Mouse (Mus musculus) stomach, embryonic 14.5 days (tissue): Measurements from ENCODE around the gene Trappc5. TPM values are rescaled to one million over a fixed set of nuclear protein-coding genes. Genes with fewer than 3 reads are reported as not detected.
A peak's percentile ranks its signal among the peaks of the same experiment; 100 is the strongest.

Experiments
- ATAC-seq: fragments of 200-750 bp; cut with Nextera tagmentation; 2 replicates; pipeline ENCODE4 v1.8.0; 2017; ENCODE audit warnings: low read depth, moderate TSS enrichment; ENCODE audit not compliant: insufficient number of reproducible peaks, insufficient read depth, low FRiP score
- H3K27ac ChIP-seq: fragments of 300-500 bp; sonication (generic); 2 replicates; pipeline ENCODE4 v1.5.1; 2014; ENCODE audit warnings: mild to moderate bottlenecking, low read length, moderate library complexity, mixed read lengths
- H3K27me3 ChIP-seq: fragments of 300-500 bp; sonication (generic); 2 replicates; pipeline ENCODE4 v1.6.1; 2014; ENCODE audit warnings: low read length, control low read depth, mixed read lengths; ENCODE audit not compliant: control insufficient read depth, insufficient read depth
- H3K36me3 ChIP-seq: fragments of 300-500 bp; sonication (generic); 2 replicates; pipeline ENCODE4 v1.6.1; 2014; ENCODE audit warnings: mild to moderate bottlenecking, control low read depth, low read length, moderate library complexity, mixed read lengths; ENCODE audit not compliant: control insufficient read depth, insufficient read depth
- H3K4me1 ChIP-seq: fragments of 300-500 bp; sonication (generic); 2 replicates; pipeline ENCODE4 v1.6.1; 2014; ENCODE audit warnings: low read length, control low read depth, mixed read lengths; ENCODE audit not compliant: control insufficient read depth, insufficient read depth
- H3K4me2 ChIP-seq: fragments of 300-500 bp; sonication (generic); replicated peaks from 2 replicates; pipeline ENCODE4 v1.6.1; 2014; ENCODE audit warnings: low read depth, low read length, control low read depth
- H3K4me3 ChIP-seq: fragments of 300-500 bp; sonication (generic); 2 replicates; pipeline ENCODE4 v1.5.1; 2014; ENCODE audit warnings: low read depth, low read length, control low read depth
- H3K9ac ChIP-seq: fragments of 300-500 bp; sonication (generic); replicated peaks from 2 replicates; pipeline ENCODE4 v1.6.1; 2014; ENCODE audit warnings: low read depth, mild to moderate bottlenecking, control low read depth, low read length, moderate library complexity, mixed read lengths
- H3K9me3 ChIP-seq: fragments of 300-500 bp; sonication (generic); 2 replicates; pipeline ENCODE4 v1.6.1; 2016; ENCODE audit warnings: low read depth, low read length, control low read depth; ENCODE audit not compliant: control insufficient read depth
- WGBS: fragments of 180-500 bp; shearing (Covaris S2); extraction: QIAGEN DNeasy Blood & Tissue Kit; methylation state at CpG from one replicate; pipeline ENCODE4 v1.1.7; 2014; 5-methylcytosine and 5-hydroxymethylcytosine counted together
- polyA plus RNA-seq: library from polyadenylated mRNA; unstranded; fragments of >200 nt; fragmentation: Nextera tagmentation; extraction: Ambion mirVana; gene quantifications from 2 replicates; pipeline ENCODE4 v1.2.1, GENCODE M21; 2014

Trappc5 gene
- 27.5 and 30.6 TPM in 2 replicates for polyA plus RNA-seq

DNA sequence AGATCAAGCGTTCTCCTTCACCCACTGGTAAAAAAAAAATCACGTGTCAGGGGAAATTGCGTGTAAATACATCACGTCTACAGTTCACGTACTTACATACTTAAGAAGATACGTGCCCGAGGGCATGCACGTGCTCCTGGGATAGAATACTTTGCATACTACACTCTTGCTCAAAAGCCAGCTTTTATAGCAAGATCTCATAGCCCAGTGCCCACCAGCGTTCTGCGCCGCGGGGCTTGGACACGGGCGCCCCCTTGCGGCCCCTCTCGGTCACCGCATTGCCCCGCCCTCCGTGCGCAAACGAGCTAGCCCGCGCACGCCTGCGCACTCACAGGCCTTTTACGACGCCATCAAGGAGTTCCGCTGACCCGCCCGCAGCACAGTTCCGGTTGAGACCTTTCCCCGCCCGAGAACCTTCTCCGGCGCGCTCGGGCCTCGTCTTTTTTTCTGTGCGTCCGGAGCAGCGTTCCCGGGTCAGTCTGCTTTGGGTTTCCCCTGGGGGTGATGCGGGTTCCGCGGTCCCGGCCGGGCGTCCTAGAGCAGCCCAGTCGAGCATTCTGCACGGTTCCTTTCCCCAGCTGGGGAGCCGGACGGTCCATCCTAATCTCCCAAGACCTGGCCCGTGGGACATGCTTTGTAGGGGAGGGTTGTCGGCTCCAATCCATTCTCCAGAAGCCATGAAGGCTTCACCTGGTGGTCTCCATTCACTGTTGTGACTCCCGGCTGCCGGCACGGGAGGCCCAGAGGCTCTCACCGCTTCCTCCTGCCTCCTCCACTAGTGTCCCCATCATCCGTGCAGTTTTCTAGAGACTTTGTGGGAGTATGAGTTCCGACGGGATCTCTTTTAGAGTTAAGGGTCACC, at the start of gene Trappc5:
TSS of gene Trappc5 (plus strand) at position 169 of the 862 bp plus-strand sequence.
- H3K4me1 ChIP-seq: peaks cover 3% of the 10 kb centered on the region; the same call in 1 of the 2 replicates
- peak within 1 kb of the TSS; percentile 85 for H3K4me2 ChIP-seq
- H3K36me3 ChIP-seq: peaks cover 19% of the 10 kb centered on the region
- peak; percentile 89 for ATAC-seq
- H3K9ac ChIP-seq: peak within 1 kb of the TSS; percentile 81
- peak within 1 kb of the TSS; percentile 91 for H3K4me3 ChIP-seq
- WGBS: 2% methylated on average over 61 of the region's 61 CpGs
- H3K9me3 ChIP-seq: no peaks in the 10 kb centered on the region
- peak within 1 kb of the TSS; percentile 92 for H3K27ac ChIP-seq
- no peaks in the 10 kb centered on the region for H3K27me3 ChIP-seq

DNA sequence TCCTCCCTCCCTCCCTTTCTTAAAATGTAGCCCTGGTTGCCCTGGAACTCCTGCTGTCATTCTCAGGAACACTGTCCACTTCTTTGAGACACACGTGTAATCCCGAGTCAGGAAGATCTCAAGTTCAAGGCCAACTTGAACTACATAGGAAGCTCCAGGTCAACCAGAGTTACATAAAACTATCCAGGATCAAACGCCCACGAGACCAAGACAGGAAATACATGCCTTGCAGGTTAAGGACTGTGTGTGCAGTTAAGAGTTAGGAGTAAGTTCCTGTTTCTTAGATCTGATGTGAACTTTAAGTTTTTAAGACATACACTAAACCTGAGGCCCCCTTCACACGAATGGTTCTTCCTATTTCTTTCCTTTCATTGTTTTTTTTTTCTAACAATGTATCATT, 49.1 kb upstream of the Trappc5 start:
- Histone ChIP-seq H3K36me3 (no peaks in the 10 kb centered on the region; the same call in 1 of the 2 replicates), H3K4me1 (no peaks in the 10 kb centered on the region; the same call in 1 of the 2 replicates), H3K4me3 (no peak overlapping the region), H3K27ac (no peak overlapping the region), H3K4me2 (no peak overlapping the region), H3K9ac (no peak overlapping the region), H3K27me3 (no peaks in the 10 kb centered on the region), H3K9me3 (no peaks in the 10 kb centered on the region)
- WGBS: 56% methylated on average over 5 of the region's 5 CpGs
- no peak for ATAC-seq

DNA sequence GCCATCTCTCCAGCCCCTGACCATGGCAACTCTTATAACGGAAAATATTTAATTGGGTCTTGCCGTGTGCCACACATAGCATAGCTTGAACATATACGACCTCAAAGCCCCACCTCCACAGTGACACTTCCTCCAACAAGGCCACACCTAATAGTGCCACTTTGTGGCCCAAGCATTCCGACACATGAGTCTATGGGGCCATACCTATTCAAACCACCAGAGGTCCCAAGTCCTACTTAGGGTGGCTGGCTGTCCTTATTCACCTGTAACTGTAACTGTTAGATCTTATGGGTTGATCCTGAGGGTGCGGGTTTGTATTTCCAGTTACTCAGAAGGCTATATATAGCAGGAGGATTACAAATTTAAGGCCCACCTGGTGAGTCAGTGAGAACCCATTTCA, 48.1 kb upstream of the Trappc5 start:
- H3K9me3 ChIP-seq: no peaks in the 10 kb centered on the region
- H3K4me2 ChIP-seq: no peak overlapping the region
- no peak overlapping the region for H3K9ac ChIP-seq
- no peak for ATAC-seq
- no peaks in the 10 kb centered on the region for H3K36me3 ChIP-seq
- no peak overlapping the region for H3K27ac ChIP-seq
- H3K4me1 ChIP-seq: no peaks in the 10 kb centered on the region
- WGBS: 26% methylated on average over 5 of the region's 5 CpGs
- no peak overlapping the region for H3K4me3 ChIP-seq
- H3K27me3 ChIP-seq: no peaks in the 10 kb centered on the region

DNA sequence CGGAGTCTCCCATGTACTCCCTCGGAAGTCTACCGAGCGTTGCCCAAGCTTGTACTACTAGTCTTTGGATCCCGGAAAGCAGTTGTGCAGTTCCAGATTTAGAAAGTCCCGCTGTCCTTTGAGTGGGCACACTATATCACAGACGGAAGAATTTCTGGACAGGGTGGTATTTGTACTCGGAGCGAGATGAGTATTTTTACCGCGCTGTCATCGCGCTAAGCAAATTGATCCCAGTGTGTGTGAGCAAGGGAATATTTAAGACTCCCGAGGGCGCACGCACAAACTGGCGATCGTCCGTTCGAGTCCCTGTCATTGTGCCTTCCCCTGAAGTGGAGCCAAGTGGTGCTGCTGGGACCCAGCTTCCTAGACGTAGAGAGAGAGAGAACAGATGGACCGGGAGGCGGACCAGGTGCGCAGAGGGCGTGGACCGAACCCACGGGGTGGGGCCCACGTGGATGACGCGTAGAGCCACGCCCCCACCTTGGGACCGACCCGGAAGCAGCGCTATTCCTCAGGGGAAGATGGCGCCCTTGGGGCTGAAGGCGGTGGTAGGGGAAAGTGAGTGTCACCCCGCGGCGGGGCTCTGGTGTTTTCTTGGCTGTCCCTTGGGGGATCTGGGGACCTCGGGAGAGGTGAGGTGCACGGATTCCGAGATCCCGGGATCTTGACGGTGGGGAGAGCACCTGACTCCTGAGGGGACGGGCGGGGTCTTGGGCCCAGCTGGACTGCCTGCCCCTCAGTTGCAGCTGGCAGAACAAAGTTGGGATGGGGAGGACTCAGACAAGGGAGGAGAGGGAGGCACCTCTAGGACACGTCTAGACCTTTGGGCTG, 45.2 kb upstream of the Trappc5 start, which contains the start of gene Stxbp2:
TSS of gene Stxbp2 (plus strand) at position 309 of the 831 bp plus-strand sequence.
- WGBS: 6% methylated on average over 47 of the region's 47 CpGs

DNA sequence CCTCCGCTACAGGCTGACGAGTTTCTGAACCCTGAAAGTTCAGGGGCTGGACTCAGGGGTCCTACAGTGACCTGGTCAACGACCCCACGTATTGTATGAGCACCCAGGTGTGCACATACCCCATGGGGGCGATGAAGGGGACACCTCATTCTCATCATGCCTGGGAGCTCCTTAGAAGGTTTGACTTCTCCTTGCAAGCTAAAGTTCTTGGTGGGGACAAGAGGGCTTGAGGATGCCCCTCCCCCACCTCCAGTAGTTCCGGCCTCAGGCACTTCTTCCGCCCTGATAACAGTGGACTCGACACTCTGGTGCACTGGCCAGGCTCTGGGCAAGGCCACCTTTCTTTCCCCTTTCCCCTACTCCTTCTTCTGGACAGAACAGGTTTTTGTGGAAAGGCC, 44.6 kb upstream of the Trappc5 start:
- no peaks in the 10 kb centered on the region for H3K9me3 ChIP-seq
- no peak overlapping the region for H3K27ac ChIP-seq
- peak overlapping the region; percentile 41; the same call in 1 of the 2 replicates for H3K9ac ChIP-seq
- 11% methylated on average over 8 of the region's 8 CpGs for WGBS
- peak overlapping the region; percentile 53 for H3K4me2 ChIP-seq
- no peaks in the 10 kb centered on the region for H3K4me1 ChIP-seq
- H3K27me3 ChIP-seq: no peaks in the 10 kb centered on the region
- ATAC-seq: peak; percentile 37
- H3K4me3 ChIP-seq: peak overlapping the region; percentile 56
- peaks cover 4% of the 10 kb centered on the region; the same call in 1 of the 2 replicates for H3K36me3 ChIP-seq

More for the DNA sequence above, 45.2 kb upstream of the Trappc5 start, which contains the start of gene Stxbp2:
- no peaks in the 10 kb centered on the region for H3K9me3 ChIP-seq
- no peak within 1 kb of the TSS for H3K27ac ChIP-seq
- no peaks in the 10 kb centered on the region for H3K4me1 ChIP-seq
- H3K27me3 ChIP-seq: no peaks in the 10 kb centered on the region
- peak within 1 kb of the TSS; percentile 41; the same call in 1 of the 2 replicates for H3K9ac ChIP-seq
- H3K4me2 ChIP-seq: peak within 1 kb of the TSS; percentile 53
- H3K36me3 ChIP-seq: peaks cover under 1% of the 10 kb centered on the region; the same call in 1 of the 2 replicates
- peak within 1 kb of the TSS; percentile 56 for H3K4me3 ChIP-seq
- ATAC-seq: peak; percentile 93

DNA sequence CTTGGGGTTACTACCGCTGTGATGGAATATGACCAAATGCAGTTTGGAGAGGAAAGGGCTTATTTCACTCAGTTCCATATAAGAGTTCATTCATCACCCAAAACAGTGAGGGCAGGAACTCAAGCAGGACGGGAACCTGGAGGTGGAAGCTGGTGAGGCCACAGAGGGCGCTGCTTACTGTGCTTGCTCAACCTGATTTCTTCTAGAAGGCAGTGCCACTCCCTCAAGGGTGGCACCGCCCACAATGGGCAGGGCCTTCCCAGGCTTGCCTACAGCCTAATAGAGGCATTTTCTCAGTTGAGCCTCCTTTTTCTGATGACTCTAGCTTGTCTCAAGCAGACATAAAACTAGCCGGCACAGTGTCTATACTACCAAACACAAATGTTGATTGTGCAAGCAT, 30.3 kb upstream of the Trappc5 start:
- no peak overlapping the region for H3K4me3 ChIP-seq
- H3K27me3 ChIP-seq: no peaks in the 10 kb centered on the region
- WGBS: 23% methylated on average over 5 of the region's 5 CpGs
- H3K4me1 ChIP-seq: no peaks in the 10 kb centered on the region
- H3K4me2 ChIP-seq: no peak overlapping the region
- H3K27ac ChIP-seq: no peak overlapping the region
- no peak overlapping the region for H3K9ac ChIP-seq
- no peaks in the 10 kb centered on the region; the same call in 1 of the 2 replicates for H3K36me3 ChIP-seq
- 0 out of 2 replicates have a peak, but pooled peaks have one; percentile 39 for ATAC-seq
- no peaks in the 10 kb centered on the region for H3K9me3 ChIP-seq

DNA sequence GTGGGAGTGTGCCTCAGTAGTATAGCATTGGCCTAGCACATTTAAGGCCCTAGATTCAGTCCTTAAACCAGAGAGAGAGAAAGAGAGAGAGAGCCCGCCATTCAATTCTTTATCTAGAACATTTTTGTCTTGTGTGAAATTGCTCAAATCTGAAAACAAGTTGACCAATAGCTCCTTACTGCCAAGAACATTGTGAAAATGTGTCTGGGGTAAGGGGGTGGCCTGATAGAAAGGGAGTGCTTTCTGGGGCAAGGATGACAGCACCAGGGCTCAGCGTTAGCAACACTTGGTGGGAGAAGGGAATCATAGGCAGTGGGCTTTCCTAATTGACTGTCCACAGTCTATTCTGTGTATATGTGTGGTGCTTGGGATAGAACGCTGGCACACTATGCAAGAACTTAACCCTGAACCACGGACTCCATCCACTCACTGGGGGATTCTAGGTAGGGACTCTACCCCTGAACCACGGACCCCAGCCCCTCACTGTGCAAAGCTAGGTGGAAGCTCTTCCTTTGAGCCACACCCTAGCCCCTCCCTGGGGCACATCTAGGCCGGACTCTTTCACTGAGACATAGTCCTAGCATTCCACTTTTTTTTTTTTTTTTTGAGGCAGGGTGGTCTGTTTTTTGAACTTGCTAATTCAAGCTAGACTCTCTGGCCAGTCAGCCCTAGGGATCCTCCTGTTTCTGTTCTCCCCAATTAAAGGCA, 29.1 kb upstream of the Trappc5 start:
- no peak overlapping the region for H3K9ac ChIP-seq
- H3K9me3 ChIP-seq: no peaks in the 10 kb centered on the region
- H3K4me1 ChIP-seq: no peaks in the 10 kb centered on the region
- no peak for ATAC-seq
- 78% methylated on average over 6 of the region's 6 CpGs for whole genome bisulfite sequencing
- H3K36me3 ChIP-seq: no peaks in the 10 kb centered on the region
- no peak overlapping the region for H3K4me3 ChIP-seq
- H3K4me2 ChIP-seq: no peak overlapping the region
- no peak overlapping the region for H3K27ac ChIP-seq
- H3K27me3 ChIP-seq: no peaks in the 10 kb centered on the region

DNA sequence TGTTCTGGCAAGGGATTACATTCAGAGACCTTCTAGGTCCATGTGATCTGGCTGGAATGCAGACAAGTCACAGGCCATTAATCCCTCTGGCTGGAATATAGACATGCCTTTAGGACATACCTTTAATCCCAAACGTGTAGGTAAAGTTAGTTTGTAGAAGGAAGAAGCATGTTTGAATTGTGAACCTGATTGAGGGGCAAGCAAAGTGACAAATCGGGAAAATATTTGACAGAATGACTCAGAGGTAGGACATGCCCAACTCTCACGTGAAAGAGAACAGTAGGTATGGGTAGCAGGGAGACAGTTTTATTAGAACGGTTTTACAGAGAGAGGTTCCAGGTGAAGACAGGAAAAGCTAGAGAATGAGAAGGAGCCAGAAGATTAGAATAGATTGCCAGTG, 28.5 kb upstream of the Trappc5 start:
- 68% methylated on average over 4 of the region's 4 CpGs for WGBS
- Histone ChIP-seq H3K27me3 (no peaks in the 10 kb centered on the region), H3K9me3 (no peaks in the 10 kb centered on the region), H3K9ac (no peak overlapping the region), H3K27ac (no peak overlapping the region), H3K4me3 (no peak overlapping the region), H3K36me3 (no peaks in the 10 kb centered on the region), H3K4me2 (no peak overlapping the region), H3K4me1 (no peaks in the 10 kb centered on the region)
- no peak for ATAC-seq
